Mouse (Mus musculus): ENCODE data around the gene Tmem8.
"Not testable (repeated sequence)": the region's sequence is repeated elsewhere in the genome, so short reads cannot be mapped to it uniquely, and the experiment has no call there.

Gene Tmem8

DNA sequence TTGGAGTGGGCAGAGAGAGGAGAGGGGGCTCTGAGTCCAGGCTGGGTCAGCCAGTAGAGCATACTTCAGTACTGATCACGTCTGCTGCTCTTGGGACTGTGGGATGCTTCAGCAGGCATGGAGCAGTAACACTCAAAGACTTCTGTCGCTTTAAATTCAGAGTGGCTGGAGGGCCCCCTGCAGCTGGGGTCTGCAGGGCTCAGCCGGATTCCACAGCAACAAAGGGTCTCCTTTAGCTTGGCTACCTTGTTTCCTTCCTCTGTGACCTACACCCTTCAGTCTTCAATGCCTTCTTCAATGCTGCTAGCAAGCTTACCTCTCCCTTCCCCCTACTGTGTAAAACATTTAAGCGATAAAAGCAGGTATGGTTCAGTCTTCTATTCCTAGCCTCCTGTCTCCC is 2.1 kb upstream of the Tmem8 start:
- in situ Hi-C loops (cut with MboI, MseI), result no loop called here

DNA sequence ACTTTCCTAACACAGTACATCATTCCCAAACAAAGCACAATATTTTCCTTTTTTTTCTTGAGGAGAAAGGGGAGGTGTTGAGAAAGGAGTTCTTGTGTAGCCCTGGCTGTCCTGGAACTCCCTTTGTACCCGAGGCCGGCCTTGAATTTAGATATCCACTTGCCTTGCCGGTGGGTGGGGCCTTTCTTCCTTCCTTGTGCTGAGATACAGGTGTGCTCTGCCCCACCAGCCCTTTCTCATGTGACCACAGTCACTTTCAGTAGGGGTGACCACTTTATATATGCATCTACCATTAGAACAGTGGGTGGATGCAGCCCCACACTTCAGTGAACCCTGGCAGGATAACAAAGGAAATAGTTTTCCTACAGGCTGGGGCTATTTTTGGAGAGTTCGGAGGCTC is 1.4 kb upstream of the Tmem8 start:
- in situ Hi-C loops (cut with MboI, MseI), result no loop called here

- in situ Hi-C loops (cut with MboI, MseI), result no loop called here
Measured at GRCm38 (mm10) chr17:26112751-26113150, 348 bp upstream of the Tmem8 start.

DNA sequence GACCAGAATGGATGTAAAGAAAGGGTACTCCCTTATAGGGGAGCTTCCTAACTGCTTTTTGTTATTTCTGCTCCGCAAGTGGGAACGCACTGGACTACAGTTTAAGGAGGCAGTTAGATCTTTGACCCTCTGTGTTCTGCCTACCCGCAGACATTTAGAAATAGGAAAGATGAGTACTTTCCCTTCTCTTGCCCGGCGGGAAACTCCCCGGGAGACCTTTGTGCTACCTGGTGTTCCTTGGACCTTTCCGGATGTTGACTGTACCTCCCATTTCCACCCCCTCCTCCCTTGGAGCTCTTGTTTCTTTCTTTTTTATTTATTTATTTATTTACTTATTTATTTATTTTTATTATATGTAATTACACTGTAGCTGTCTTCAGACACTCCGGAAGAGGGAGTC is 962 bp downstream of the Tmem8 start:
- in situ Hi-C loops (cut with MboI, MseI), result no loop called here

GRCm38 (mm10) chr17:26114461-26114860 is 1.4 kb downstream of the Tmem8 start:
- in situ Hi-C loops (cut with MboI, MseI), result not testable (repeated sequence)

DNA sequence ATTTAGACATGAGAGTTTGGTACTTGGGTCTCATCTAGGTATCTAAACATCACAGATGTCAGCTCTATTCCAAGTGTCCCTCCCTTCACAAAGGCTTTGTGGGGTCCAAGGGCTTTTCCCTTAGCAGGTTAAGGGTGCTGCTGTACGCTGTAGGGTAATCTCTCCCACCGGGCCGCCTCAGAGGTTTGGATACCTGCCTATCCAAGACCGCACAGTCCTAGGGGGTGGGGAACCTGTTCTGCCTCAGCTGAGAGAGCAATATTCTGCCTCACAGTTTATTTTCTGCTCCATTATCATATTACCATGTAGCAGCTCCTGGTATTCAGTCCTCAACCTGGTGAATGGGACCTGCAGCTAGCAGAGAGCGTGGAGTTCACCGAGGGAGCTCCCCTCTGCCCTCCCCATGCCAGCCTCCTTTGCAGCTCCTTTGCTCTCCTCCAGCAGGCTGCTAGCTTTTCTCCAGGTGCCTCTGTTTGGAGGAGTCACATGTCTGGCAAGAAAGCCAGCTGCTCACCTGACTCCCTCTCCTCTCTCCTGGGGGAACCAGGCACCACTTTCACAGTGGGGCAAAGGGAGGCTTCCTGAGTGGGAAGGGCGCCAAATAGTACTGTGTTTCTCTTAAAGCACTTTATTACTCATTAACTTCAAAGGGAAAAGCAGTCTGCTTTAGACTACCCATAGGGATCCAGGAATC is 2.3 kb downstream of the Tmem8 start:
- in situ Hi-C loops (cut with MboI, MseI), result no loop called here

DNA sequence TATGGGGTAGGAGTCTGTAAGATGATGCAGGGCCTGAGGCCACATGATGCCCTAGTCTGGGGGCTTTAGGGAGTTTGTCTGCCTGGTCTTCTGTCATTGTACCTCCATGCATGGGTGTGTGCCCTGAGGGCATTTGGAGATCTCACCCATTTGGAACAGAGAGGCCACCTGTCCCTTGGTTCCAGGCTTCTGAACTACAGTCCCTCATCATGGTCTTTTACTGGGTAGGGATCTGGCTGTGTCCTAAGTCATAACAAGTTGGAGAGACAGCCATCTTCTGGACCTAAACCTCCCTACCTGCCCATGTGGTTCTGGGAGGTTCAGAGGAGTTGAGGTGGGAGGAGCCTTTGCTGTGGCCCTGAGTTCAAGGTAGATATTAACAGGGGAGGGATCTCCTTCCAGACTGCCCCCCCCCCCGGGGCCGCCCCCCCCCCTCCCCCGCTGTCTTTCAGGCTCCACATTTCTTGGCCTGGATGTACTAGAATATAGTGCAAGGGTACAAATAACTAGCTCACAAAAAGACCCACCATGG is 2.9 kb downstream of the Tmem8 start:
- in situ Hi-C loops (cut with MboI, MseI), result no loop called here

DNA sequence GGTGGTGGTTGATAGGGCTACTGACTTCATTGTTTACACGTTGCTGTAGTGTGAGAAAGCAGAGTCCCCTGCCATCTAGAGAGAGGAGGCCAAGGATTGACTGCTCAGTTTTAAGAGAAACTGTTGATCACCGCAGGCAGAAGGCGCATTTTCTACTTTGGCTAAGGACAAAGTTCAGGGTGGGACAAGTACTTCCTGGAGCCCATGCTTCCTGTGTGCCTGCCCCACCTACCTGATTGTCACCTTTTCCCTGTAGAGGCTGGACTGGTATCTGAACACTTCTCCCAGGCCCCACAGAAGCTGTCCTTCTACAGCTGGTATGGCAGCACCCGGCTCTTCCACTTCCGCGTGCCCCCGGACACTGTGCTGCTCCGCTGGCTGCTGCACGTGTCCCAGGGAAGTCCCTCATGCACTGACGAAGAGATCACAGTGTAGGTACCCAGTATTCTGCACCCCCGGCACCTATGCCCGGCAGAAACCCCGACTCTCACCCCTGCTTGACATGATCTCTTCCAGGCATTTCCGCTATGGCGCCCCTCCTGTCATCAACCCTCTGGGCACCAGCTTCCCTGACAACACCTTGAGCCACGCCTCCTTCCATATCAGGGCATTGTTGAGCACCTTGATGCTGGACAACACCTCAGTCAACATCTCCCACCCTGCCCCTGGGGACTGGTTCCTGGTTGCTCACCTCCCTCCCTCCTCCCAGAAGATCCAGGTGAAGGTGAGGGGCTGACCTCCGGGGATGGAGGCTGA is 3.6 kb downstream of the Tmem8 start:
- in situ Hi-C loops (cut with MboI, MseI), result no loop called here

DNA sequence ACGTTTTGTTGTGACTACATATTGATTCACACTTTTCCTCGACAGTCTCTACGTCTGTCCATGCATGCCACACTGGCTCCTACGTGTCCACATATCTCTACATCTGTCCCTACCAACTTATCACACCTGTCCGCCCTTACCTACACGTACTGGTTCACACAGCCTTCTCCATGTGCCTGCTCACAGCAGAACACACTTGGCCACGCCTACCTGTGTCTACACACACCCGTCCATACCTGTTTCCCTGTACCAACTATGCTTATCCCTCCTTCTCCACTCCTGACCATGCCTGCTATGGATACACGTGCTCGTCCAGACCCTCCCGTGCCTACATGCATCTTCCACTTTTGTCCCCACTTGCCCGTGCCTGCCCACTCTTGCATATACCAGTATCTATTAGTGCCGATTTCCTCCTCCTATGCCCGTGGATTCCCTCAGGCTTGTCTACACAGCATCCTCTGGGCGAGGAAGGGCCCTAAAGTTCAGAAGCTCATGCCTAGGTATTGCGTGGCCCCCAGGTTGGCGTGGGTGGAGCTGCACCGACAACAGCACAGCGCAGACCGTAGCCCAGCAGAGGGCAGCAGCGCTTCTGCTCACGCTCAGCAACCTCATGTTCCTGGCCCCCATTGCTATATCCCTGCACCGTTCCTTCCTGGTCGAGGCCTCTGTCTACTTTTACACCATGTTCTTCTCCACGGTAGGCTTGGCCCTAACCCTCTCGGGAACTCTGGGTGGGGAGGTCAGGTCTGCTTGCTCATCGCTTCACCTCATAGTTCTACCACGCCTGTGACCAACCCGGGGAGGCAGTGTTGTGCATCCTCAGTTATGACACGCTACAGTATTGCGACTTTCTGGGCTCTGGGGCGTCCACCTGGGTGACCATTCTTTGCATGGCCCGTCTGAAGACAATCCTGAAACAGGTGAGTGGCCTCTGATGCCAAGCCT is 6.9 kb downstream of the Tmem8 start:
- in situ Hi-C loops (cut with MboI, MseI), result loop anchor here (5.0 kb wide), 1 partner anchor 117 kb away; no protein-coding TSS in a partner anchor

DNA sequence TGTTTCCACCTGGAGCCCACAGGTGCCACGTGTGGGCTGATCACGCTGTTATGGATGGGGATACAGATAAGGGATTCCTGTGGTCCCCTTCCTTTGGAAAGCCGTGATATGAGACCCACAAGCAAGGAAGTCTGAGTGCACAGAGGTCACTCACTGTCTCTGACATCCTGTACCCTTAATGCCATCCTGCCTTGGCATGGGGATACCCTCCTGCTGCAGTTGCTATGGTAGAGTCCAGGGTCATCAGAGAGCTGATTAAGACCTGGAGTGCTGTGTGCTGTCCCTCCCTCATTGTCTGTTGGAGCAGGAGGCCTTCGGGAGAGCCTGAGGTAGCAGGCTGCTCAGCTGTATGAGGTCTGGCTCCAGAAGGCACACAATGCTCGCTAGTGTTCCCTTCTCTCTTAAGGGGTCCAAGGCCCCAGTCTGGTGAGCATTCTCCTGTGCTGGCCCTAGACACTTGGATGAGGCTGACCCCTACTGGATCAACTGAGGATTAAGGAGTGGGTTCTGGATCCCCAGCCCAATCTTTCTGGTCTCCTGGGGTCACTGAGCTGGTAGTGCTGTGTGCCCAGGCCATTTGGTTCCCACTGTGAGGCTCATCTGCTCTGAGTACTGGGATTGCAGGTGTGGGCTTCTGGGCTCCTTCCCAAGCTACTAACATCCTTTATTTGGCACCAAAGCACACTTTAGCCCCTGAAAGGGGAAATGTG is 9.5 kb downstream of the Tmem8 start:
- in situ Hi-C loops (cut with MboI, MseI), result loop anchor here (5.0 kb wide), 1 partner anchor 115 kb away; no protein-coding TSS in a partner anchor

- in situ Hi-C loops (cut with MboI, MseI), result loop anchor here (5.0 kb wide), 1 partner anchor 114 kb away; no protein-coding TSS in a partner anchor
Measured at GRCm38 (mm10) chr17:26123267-26123684, 10.2 kb downstream of the Tmem8 start, which contains the start of gene Mrpl28. TSS of gene Mrpl28 (plus strand) at chr17:26123500.

GRCm38 (mm10) chr17:26124560-26124959 is 11.5 kb downstream of the Tmem8 start:
- in situ Hi-C loops (cut with MboI, MseI), result loop anchor here (5.0 kb wide), 1 partner anchor 113 kb away; no protein-coding TSS in a partner anchor

GRCm38 (mm10) chr17:26125226-26125625 is 12.1 kb downstream of the Tmem8 start:
- in situ Hi-C loops (cut with MboI, MseI), result no loop called here

DNA sequence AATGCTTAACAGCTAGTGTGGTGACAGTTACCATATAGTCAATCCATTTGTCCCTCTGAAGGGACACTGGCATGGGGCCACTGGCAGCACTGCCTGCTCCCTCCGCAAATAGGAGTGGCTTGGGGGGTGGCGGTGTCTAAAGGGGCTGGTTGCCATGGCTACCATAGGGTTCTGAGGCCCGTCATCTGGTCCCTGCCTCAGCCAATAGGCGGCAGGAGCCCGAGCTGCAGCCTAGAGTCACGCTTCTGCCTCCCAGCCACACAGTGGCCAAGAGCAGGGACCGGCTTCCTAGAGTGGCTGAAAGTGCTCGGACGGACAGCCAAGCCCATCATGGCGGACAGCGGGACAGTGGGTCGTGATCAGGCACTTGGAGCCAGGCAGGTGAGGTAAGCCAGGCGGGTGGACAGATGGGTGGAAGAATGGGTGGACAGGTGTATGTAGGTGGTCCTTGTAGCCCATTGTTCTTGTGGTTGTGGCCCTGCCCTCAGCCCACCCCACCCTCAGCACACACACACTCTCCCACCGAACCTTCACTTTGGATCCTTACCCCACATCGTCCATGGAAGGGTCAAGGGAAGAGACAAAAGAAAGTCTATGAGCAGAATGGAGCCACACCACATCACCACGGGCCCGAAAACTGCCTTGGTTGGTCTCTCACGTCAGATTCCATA is 18.1 kb downstream of the Tmem8 start:
- in situ Hi-C loops (cut with MboI, MseI), result no loop called here

DNA sequence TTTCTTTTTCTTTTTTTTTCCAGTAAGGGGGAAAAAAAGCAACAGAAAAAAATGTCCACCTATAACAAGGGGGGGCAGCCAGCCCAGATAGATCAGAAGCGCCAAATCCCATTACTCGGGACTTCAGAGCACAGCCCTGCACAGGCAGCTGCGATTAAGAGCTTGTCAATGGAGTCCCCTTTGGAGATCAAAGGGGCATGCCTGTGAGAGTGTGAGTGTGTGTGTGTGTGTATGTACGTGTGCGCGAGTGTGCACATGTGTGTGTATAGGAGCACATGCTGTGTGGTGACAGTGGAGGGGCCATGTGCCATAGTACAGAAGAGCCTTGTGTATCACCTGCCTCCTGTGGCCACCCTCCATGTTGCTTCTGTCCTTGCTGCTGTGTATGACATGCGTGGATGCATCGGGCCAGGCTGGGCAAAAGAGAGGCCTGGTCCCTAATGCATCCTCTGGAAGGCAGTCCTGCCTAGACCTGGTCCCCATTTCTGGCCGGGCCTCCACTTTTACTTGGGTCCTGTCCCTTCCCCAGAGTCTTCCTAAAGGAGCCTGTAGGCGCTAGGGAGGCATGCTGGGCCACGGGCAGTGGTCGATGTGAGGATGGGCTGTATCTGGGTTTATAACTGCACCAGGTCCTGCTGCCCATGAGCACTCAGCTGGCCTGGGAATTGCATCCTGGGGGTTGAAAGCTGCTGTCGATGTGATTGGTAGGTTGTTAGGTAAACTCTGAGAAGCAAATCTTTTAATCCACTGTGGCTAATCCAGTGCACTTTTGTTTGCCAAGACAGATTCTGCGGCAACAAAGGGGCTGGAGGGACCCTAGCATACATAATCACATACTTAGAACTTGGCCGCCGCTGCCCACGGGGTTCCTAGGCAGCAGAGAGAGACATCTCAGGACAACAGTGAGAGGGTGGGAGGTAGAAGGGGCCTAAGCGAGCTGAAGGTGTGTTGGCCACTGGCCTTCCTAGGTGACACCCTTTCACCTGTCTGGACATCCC is 19.1 kb downstream of the Tmem8 start:
- in situ Hi-C loops (cut with MboI, MseI), result no loop called here

DNA sequence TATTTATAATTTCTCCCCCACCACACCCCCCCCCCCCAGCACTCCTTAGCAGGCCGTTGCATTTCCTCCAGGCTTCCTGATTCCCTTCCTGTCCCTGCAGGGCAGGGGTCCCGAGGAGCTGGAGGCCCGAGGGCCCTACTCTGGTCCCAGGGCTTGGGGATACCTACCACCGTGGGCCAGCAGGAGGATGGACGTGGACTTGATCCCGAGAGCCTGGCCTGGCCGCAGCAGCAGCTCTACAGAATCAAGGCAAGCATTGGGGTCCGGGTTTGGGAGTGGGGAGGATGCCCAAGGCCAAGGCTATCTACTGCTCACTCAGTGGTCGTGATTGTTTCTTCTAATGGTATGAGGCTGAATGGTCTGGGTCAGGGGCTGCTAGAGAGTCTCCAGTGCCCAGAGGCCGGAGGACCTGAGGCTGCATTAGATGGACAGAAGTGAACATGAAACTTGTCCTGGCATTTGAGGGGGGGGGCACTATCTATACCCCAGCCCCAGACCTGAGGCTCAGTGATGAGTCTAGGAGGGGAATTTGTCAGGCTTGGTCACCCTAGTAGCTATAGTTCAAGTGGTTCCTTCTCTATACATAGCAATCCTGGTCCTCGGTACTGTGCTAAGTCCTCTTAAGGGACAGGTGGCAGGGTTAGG is 24.1 kb downstream of the Tmem8 start:
- in situ Hi-C loops (cut with MboI, MseI), result no loop called here

DNA sequence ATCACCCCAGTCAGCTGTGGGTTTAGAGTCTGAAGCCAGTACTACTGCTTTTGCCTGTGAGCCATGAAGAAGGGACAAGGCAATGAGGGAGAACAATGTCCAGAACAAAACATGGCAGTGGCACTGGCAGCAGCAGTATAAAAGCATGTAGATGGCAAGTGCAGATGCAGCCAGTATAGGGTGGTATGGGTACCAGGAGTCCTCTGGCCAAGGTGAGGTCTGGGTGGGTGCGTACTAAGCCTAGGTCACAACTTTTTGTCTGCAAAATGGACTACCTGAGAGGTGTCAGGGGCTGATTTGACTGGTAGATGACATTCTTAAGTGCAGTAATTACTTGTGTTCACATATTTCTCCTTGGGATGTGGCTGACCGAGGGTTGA is 24.6 kb downstream of the Tmem8 start:
- in situ Hi-C loops (cut with MboI, MseI), result no loop called here

DNA sequence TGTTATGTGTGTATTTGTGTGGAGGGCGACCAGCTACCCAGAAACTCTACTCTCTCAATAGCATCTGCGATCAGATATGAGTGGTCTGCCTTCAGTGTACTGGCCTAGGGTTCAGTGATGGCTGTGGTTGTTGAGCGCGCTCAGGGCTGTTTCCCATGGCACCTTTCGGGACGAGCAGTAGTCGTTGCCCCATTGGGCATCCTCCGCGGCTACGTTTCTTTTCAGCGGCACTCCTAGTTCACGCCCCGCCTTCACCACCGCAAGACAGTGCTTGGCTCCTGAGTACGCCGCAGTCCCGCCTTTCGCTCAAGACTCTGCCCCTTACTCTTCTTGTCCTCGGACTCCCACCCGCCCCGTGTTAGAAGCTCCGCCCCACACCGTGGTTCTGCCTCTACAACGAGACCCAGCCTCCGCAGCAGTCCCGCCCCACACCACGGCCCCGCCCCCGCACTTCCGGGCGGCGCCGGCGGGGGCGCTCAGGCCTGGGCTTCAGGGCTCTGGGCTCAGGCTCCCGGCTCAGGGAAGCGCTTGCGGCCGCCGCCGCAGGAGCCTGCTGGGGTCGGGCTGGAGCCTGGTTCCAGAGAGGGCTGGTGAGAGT is 25.2 kb downstream of the Tmem8 start, which contains the start of gene Axin1:
Gene Axin1 (plus strand): TSS at position 450 of the 598 bp plus-strand sequence.
- in situ Hi-C loops (cut with MboI, MseI), result no loop called here
